Mouse (Mus musculus): ENCODE results near the gene Glrx5. TPM values are rescaled to one million over a fixed set of nuclear protein-coding genes. Genes with fewer than 3 reads are reported as not detected.

Gene Glrx5
- polyA plus RNA-seq, 1 experiment from 2014 or later = 169 TPM

DNA sequence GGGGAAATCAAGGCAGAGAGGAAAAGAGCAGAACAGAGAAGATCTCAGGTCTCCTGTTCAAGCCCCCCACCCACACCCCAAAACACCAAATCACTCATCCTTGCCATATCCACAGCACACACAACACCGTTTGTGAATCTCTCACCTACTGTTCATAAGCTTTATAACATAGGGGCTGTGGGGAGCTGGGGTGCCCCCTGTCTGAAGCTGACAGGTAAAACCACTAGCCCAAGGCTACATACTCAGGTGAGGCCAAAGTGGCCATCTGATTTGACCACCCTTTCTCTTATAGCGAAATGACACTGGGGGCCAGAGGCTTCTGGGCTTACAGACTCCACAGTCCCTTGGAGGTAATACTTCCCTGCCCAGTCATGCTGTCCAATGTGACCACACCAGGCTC lies 24.3 kb upstream of the Glrx5 start:
- peaks cover 41% of the 10 kb centered on the region for H3K27me3 ChIP-seq
- H3K4me3 ChIP-seq = no peak overlapping the region
- peaks cover 20% of the 10 kb centered on the region for H3K4me1 ChIP-seq (replicated peaks)
- 61% methylated on average over 2 of the region's 2 CpGs for WGBS
- no peak overlapping the region for H3K9ac ChIP-seq
- H3K9me3 ChIP-seq = no peaks in the 10 kb centered on the region
- no peak for ATAC-seq (ENCODE audit: low FRiP score, low read depth)
- no peaks in the 10 kb centered on the region for H3K36me3 ChIP-seq
- H3K4me2 ChIP-seq = no peak overlapping the region
- H3K27ac ChIP-seq (replicated peaks) = no peak overlapping the region

GRCm38 (mm10) chr12:105008752-105009178 lies 23.7 kb upstream of the Glrx5 start:
- H3K9ac ChIP-seq = no peak overlapping the region
- WGBS = 1% methylated on average over 13 of the region's 13 CpGs
- ATAC-seq (ENCODE audit: low FRiP score, low read depth) = peak; percentile 21; the same call in 1 of the 2 replicates
- H3K27ac ChIP-seq (replicated peaks) = no peak overlapping the region
- H3K4me2 ChIP-seq = peak overlapping the region; percentile 100
- H3K4me3 ChIP-seq = peak overlapping the region; percentile 58; the same call in 1 of the 2 replicates
- no peaks in the 10 kb centered on the region for H3K36me3 ChIP-seq
- no peaks in the 10 kb centered on the region for H3K9me3 ChIP-seq
- H3K27me3 ChIP-seq = peaks cover 41% of the 10 kb centered on the region
- H3K4me1 ChIP-seq (replicated peaks) = peaks cover 20% of the 10 kb centered on the region

- peaks cover 20% of the 10 kb centered on the region for H3K4me1 ChIP-seq (replicated peaks)
- peak within 1 kb of the TSS; percentile 100 for H3K4me2 ChIP-seq
- no peak within 1 kb of the TSS for H3K27ac ChIP-seq (replicated peaks)
- ATAC-seq (ENCODE audit: low FRiP score, low read depth) = peak; percentile 46
- H3K9me3 ChIP-seq = no peaks in the 10 kb centered on the region
- WGBS = 1% methylated on average over 52 of the region's 66 CpGs
- H3K36me3 ChIP-seq = no peaks in the 10 kb centered on the region
- H3K27me3 ChIP-seq = peaks cover 41% of the 10 kb centered on the region
- H3K4me3 ChIP-seq = peak within 1 kb of the TSS; percentile 58
- peak within 1 kb of the TSS; percentile 47 for H3K9ac ChIP-seq
Measured at GRCm38 (mm10) chr12:105009370-105010212, 22.9 kb upstream of the Glrx5 start, which contains the start of gene Syne3. TSS of gene Syne3 (minus strand) at chr12:105009809.

- Histone ChIP-seq H3K4me2 (peak overlapping the region; percentile 100), H3K36me3 (no peaks in the 10 kb centered on the region), H3K27ac (replicated peaks) (no peak overlapping the region), H3K9me3 (no peaks in the 10 kb centered on the region), H3K27me3 (peaks cover 41% of the 10 kb centered on the region), H3K4me3 (peak overlapping the region; percentile 58), H3K9ac (peak overlapping the region; percentile 47), H3K4me1 (replicated peaks) (peaks cover 20% of the 10 kb centered on the region)
- 20% methylated on average over 9 of the region's 9 CpGs for WGBS
- ATAC-seq (ENCODE audit: low FRiP score, low read depth) = 0 out of 2 replicates have a peak, but pooled peaks have one; percentile 21
Measured at GRCm38 (mm10) chr12:105010213-105010790, 22.2 kb upstream of the Glrx5 start.

DNA sequence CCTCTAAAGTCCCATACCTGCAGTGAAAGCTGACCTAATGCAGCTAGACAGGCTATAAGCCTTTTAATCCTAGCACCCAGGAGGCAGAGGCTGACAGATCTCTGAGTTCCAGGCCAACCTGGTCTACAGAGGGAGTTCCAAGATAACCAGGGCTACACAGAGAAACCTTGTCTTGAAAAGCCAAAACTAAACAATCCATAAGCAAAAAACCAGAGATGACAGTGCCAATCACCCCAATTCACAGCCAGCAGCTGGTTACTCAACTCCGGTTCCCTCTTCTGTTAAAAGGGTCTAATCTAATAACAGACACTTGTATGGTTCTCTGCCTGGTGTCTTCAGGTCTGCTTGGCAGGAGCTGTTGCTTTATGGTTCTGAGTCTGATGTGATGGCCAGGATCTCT lies 20.9 kb upstream of the Glrx5 start:
- no peaks in the 10 kb centered on the region for H3K36me3 ChIP-seq
- no peaks in the 10 kb centered on the region for H3K9me3 ChIP-seq
- ATAC-seq (ENCODE audit: low FRiP score, low read depth) = no peak
- no peak overlapping the region for H3K27ac ChIP-seq (replicated peaks)
- H3K9ac ChIP-seq = no peak overlapping the region
- H3K4me2 ChIP-seq = no peak overlapping the region
- H3K4me1 ChIP-seq (replicated peaks) = peaks cover 20% of the 10 kb centered on the region
- no peak overlapping the region for H3K4me3 ChIP-seq
- WGBS = 100% methylated on average over 1 of the region's 1 CpGs
- peaks cover 39% of the 10 kb centered on the region for H3K27me3 ChIP-seq

DNA sequence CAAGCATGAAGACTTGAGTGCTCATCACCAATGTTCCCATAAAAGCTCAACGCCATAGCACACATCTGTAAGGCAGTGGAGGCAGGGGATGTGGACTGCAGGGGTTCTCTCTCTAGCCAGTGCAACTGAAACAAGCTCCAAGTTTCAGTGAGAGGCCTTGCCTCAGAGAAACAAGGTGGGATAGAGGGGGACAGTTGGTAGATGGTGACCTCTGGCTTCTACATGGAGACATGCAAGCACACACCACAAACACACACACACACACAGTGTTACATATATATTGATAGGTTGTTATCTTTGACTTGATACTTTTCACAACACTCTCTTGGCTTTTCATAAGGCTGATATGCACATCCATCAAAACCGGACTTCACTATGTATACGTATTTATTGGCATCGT lies 20.2 kb upstream of the Glrx5 start:
- no peak overlapping the region for H3K4me2 ChIP-seq
- H3K27ac ChIP-seq (replicated peaks) = no peak overlapping the region
- H3K9ac ChIP-seq = no peak overlapping the region
- ATAC-seq (ENCODE audit: low FRiP score, low read depth) = no peak
- H3K9me3 ChIP-seq = no peaks in the 10 kb centered on the region
- 93% methylated on average over 4 of the region's 4 CpGs for WGBS
- H3K4me1 ChIP-seq (replicated peaks) = peaks cover 20% of the 10 kb centered on the region
- H3K27me3 ChIP-seq = peaks cover 35% of the 10 kb centered on the region
- H3K4me3 ChIP-seq = no peak overlapping the region
- no peaks in the 10 kb centered on the region for H3K36me3 ChIP-seq

DNA sequence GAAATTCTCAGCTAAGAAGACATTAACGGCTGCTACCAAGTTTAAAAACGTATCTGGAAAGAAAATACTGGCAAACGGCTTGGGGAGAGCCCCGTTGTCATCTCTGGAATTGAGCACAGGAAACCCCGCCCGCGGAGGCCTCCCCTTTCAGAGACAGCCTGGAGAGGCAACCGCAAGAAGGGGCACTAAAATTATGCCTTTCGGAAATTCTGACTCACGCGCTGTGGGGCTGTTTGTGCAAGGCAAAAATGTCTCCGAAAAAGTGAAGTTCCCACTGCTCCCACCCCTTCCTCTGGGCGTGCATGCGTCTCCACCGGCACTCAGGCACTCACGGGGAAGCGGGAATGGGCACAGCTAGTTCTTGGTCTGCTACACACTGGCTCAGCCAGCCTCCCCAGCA lies 19.4 kb upstream of the Glrx5 start:
- WGBS = 55% methylated on average over 17 of the region's 17 CpGs
- Histone ChIP-seq H3K36me3 (no peaks in the 10 kb centered on the region), H3K9me3 (no peaks in the 10 kb centered on the region), H3K4me1 (replicated peaks) (peaks cover 20% of the 10 kb centered on the region), H3K9ac (no peak overlapping the region), H3K4me2 (no peak overlapping the region), H3K27ac (replicated peaks) (no peak overlapping the region), H3K4me3 (no peak overlapping the region), H3K27me3 (peaks cover 27% of the 10 kb centered on the region)
- ATAC-seq (ENCODE audit: low FRiP score, low read depth) = no peak

DNA sequence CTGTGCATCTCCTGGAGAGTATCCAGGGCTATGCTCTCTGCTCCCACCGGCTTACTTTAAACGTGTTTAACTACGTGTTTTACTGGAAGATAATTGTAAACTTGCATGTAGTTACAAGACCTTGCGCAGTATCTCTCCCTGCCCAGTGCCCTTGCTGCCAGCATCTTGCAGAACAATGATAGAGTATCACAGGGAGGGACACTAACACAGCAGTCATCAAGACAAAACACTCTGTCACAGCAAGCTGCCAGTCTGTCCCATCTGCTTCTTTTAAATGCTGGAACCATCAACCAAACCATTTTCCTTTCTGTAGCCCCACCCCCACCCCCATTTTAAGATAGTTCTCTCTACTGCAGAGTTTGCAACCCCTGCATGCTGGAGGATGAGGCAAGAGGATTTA lies 16.3 kb upstream of the Glrx5 start:
- WGBS = 55% methylated on average over 4 of the region's 4 CpGs
- peak; percentile 46; the same call in 1 of the 2 replicates for ATAC-seq (ENCODE audit: low FRiP score, low read depth)

DNA sequence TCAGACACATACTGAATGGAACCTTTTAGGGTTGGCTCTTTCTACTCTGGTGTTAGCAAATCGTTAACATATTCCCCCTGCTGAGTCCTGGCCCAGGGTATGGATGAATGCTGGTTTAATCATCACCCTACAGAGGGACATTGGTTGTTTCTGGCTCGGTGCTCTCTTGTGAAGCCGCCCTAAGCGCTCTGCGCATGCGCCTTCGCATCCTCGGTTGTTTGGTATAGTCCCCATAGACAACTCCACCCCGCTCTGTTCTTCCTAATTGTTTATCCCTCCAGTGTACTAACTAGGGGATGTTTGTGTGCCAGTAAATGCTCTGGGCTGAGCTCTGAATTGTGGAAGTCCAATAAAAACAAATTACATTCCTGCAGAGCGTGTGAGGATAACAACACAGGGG lies 15.8 kb upstream of the Glrx5 start:
- H3K27me3 ChIP-seq = no peaks in the 10 kb centered on the region
- H3K9me3 ChIP-seq = no peaks in the 10 kb centered on the region
- peak overlapping the region; percentile 31; the same call in 1 of the 2 replicates for H3K27ac ChIP-seq (replicated peaks)
- H3K4me2 ChIP-seq = no peak overlapping the region
- no peaks in the 10 kb centered on the region for H3K36me3 ChIP-seq
- peak; percentile 57; the same call in 1 of the 2 replicates for ATAC-seq (ENCODE audit: low FRiP score, low read depth)
- no peaks in the 10 kb centered on the region for H3K4me1 ChIP-seq (replicated peaks)
- H3K4me3 ChIP-seq = no peak overlapping the region
- no peak overlapping the region for H3K9ac ChIP-seq
- 39% methylated on average over 10 of the region's 10 CpGs for WGBS

More for the DNA sequence above, 16.3 kb upstream of the Glrx5 start:
- Histone ChIP-seq H3K9ac (no peak overlapping the region), H3K4me1 (replicated peaks) (no peaks in the 10 kb centered on the region), H3K4me2 (no peak overlapping the region), H3K27me3 (no peaks in the 10 kb centered on the region), H3K27ac (replicated peaks) (peak overlapping the region; percentile 31; the same call in 1 of the 2 replicates), H3K9me3 (no peaks in the 10 kb centered on the region), H3K4me3 (no peak overlapping the region), H3K36me3 (no peaks in the 10 kb centered on the region)

GRCm38 (mm10) chr12:105019359-105020219 lies 12.9 kb upstream of the Glrx5 start:
- no peaks in the 10 kb centered on the region for H3K4me1 ChIP-seq (replicated peaks)
- ATAC-seq (ENCODE audit: low FRiP score, low read depth) = no peak
- H3K27ac ChIP-seq (replicated peaks) = no peak overlapping the region
- H3K4me3 ChIP-seq = no peak overlapping the region
- no peaks in the 10 kb centered on the region for H3K36me3 ChIP-seq
- no peaks in the 10 kb centered on the region for H3K27me3 ChIP-seq
- no peak overlapping the region for H3K4me2 ChIP-seq
- H3K9me3 ChIP-seq = peaks cover 4% of the 10 kb centered on the region; the same call in 1 of the 2 replicates
- no peak overlapping the region for H3K9ac ChIP-seq
- 52% methylated on average over 19 of the region's 19 CpGs for WGBS

DNA sequence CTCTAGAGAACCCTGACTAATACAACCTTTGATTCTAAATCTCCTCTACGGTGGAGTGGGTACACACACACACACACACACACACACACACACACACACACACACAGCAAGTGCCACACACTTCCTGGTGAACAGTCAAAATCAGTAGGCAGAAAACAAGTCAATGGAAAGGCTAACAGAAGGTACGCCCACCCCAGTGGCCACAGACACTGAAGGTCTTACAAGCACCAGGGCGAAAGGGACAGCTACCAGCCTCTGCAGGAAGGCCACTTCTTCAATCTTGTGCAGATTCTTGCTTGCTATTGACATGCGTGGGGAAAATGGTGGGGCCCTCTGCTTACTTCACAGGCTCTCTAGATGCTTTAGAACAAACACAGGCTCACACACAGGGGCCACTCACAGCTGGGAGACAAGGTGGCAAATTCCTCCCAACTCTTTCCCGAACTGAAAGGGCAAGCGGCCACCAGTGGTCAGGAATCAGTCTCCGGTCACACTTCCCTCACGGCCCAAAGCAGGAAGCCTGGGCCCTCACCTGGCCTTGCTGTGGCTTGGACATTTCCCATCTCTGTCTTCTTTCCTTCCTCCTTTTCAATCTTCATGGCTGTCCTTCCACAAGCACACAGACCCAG lies 10.9 kb upstream of the Glrx5 start:
- H3K36me3 ChIP-seq = no peaks in the 10 kb centered on the region
- H3K9ac ChIP-seq = no peak overlapping the region
- no peak for ATAC-seq (ENCODE audit: low FRiP score, low read depth)
- no peaks in the 10 kb centered on the region for H3K4me1 ChIP-seq (replicated peaks)
- no peak overlapping the region for H3K4me3 ChIP-seq
- peaks cover 4% of the 10 kb centered on the region; the same call in 1 of the 2 replicates for H3K9me3 ChIP-seq
- no peak overlapping the region for H3K4me2 ChIP-seq
- no peaks in the 10 kb centered on the region for H3K27me3 ChIP-seq
- H3K27ac ChIP-seq (replicated peaks) = no peak overlapping the region
- 85% methylated on average over 8 of the region's 8 CpGs for WGBS

All from hindbrain, embryonic 15.5 days (tissue).